Mouse (Mus musculus) spleen, postnatal 14 days (tissue): ENCODE data around the gene Rbm19.
"Not testable (repeated sequence)": the region's sequence is repeated elsewhere in the genome, so short reads cannot be mapped to it uniquely, and the experiment has no call there.

ENCODE experiments used
- DNase-seq, 2 experiments: peaks; one replicate each; pipeline ENCODE4 v3.0.0; 2021 to 2022; ENCODE audit warnings: low spot score in 2 of 2

The Rbm19 gene

GRCm38 (mm10) chr5:120116261-120117050 lies at the start of gene Rbm19:
Rbm19 (plus strand) TSS chr5:120116465.
- DNase-seq, result peak; percentile 80 to 90

- DNase-seq, result no peak
Observed at GRCm38 (mm10) chr5:120067266-120067665, 49.0 kb upstream of the Rbm19 start.

- DNase-seq, result no peak
Observed at GRCm38 (mm10) chr5:120074101-120074500, 42.2 kb upstream of the Rbm19 start.

- no peak for DNase-seq
Observed at GRCm38 (mm10) chr5:120080027-120080426, 36.2 kb upstream of the Rbm19 start.

GRCm38 (mm10) chr5:120080468-120080867 lies 35.8 kb upstream of the Rbm19 start:
- no peak for DNase-seq

- peak; percentile 58 to 75 for DNase-seq
Observed at GRCm38 (mm10) chr5:120088561-120088960, 27.7 kb upstream of the Rbm19 start.

GRCm38 (mm10) chr5:120094602-120095001 lies 21.7 kb upstream of the Rbm19 start:
- DNase-seq, result peak in 1 of 2 experiments; percentile 53

- no peak for DNase-seq
Observed at GRCm38 (mm10) chr5:120097042-120097441, 19.2 kb upstream of the Rbm19 start.

GRCm38 (mm10) chr5:120100814-120101213 lies 15.5 kb upstream of the Rbm19 start:
- DNase-seq, result no peak

GRCm38 (mm10) chr5:120102097-120102496 lies 14.2 kb upstream of the Rbm19 start:
- no peak for DNase-seq

- peak; percentile 18 to 45 for DNase-seq
Observed at GRCm38 (mm10) chr5:120102732-120103131, 13.5 kb upstream of the Rbm19 start.

- no peak for DNase-seq
Observed at GRCm38 (mm10) chr5:120103458-120103857, 12.8 kb upstream of the Rbm19 start.

GRCm38 (mm10) chr5:120106424-120107073 lies 9.7 kb upstream of the Rbm19 start:
- no peak for DNase-seq

GRCm38 (mm10) chr5:120114361-120114760 lies 1.9 kb upstream of the Rbm19 start:
- DNase-seq, result no peak

- not testable (repeated sequence) for DNase-seq
Observed at GRCm38 (mm10) chr5:120117161-120117560, 896 bp downstream of the Rbm19 start.

GRCm38 (mm10) chr5:120124881-120125690 lies 8.8 kb downstream of the Rbm19 start:
- no peak for DNase-seq

- DNase-seq, result no peak
Observed at GRCm38 (mm10) chr5:120127641-120128040, 11.4 kb downstream of the Rbm19 start.

GRCm38 (mm10) chr5:120128511-120128910 lies 12.2 kb downstream of the Rbm19 start:
- no peak for DNase-seq

GRCm38 (mm10) chr5:120129070-120129469 lies 12.8 kb downstream of the Rbm19 start:
- DNase-seq, result no peak

GRCm38 (mm10) chr5:120129761-120130160 lies 13.5 kb downstream of the Rbm19 start:
- no peak for DNase-seq

GRCm38 (mm10) chr5:120130163-120130562 lies 13.9 kb downstream of the Rbm19 start:
- DNase-seq, result no peak

GRCm38 (mm10) chr5:120131600-120131999 lies 15.3 kb downstream of the Rbm19 start:
- peak in 1 of 2 experiments; percentile 33 for DNase-seq
